Mouse (Mus musculus): ENCODE measurements around the gene Cenpl. TPM values are rescaled to one million over a fixed set of nuclear protein-coding genes. Genes with fewer than 3 reads are reported as not detected.
"Not testable (repeated sequence)": the region's sequence is repeated elsewhere in the genome, so short reads cannot be mapped to it uniquely, and the experiment has no call there.

Gene Cenpl
- polyA plus RNA-seq (2016; fragmentation: Nextera tagmentation; extraction: Ambion mirVana) = 45.1 TPM in 2 replicates

GRCm38 (mm10) chr1:161070352-161071271 lies at the start of gene Cenpl, which contains the start of gene Dars2:
Gene Cenpl (plus strand): TSS chr1:161070713.
Gene Dars2 (minus strand): TSS chr1:161070658.
- Histone ChIP-seq H3K36me3 (replicated peaks) (peaks cover 22% of the 10 kb centered on the region), H3K27ac (peak within 1 kb of the TSS; percentile 93), H3K4me3 (peak within 1 kb of the TSS; percentile 74), H3K4me1 (peaks cover 42% of the 10 kb centered on the region), H3K9me3 (no peaks in the 10 kb centered on the region), H3K27me3 (ENCODE audit: poor library complexity, severe bottlenecking) (no peaks in the 10 kb centered on the region)
- DNase-seq (ENCODE audit: extremely low spot score, low spot score) = peak; percentile 96
- under 1% methylated on average over 57 of the region's 57 CpGs for WGBS

- Histone ChIP-seq H3K27me3 (ENCODE audit: poor library complexity, severe bottlenecking) (no peaks in the 10 kb centered on the region), H3K27ac (no peak overlapping the region), H3K4me1 (no peaks in the 10 kb centered on the region), H3K4me3 (no peak overlapping the region), H3K9me3 (no peaks in the 10 kb centered on the region), H3K36me3 (replicated peaks) (peaks cover 49% of the 10 kb centered on the region)
- no peak for DNase-seq (ENCODE audit: extremely low spot score, low spot score)
- WGBS = 94% methylated on average over 5 of the region's 5 CpGs
Measured at GRCm38 (mm10) chr1:161025410-161026210, 44.9 kb upstream of the Cenpl start.

- no peaks in the 10 kb centered on the region for H3K27me3 ChIP-seq (ENCODE audit: poor library complexity, severe bottlenecking)
- H3K27ac ChIP-seq = no peak overlapping the region
- H3K36me3 ChIP-seq (replicated peaks) = peaks cover 60% of the 10 kb centered on the region
- no peaks in the 10 kb centered on the region for H3K9me3 ChIP-seq
- 93% methylated on average over 2 of the region's 2 CpGs for WGBS
- no peak overlapping the region for H3K4me3 ChIP-seq
- no peak for DNase-seq (ENCODE audit: extremely low spot score, low spot score)
- no peaks in the 10 kb centered on the region for H3K4me1 ChIP-seq
Measured at GRCm38 (mm10) chr1:161027196-161027595, 43.3 kb upstream of the Cenpl start.

DNA sequence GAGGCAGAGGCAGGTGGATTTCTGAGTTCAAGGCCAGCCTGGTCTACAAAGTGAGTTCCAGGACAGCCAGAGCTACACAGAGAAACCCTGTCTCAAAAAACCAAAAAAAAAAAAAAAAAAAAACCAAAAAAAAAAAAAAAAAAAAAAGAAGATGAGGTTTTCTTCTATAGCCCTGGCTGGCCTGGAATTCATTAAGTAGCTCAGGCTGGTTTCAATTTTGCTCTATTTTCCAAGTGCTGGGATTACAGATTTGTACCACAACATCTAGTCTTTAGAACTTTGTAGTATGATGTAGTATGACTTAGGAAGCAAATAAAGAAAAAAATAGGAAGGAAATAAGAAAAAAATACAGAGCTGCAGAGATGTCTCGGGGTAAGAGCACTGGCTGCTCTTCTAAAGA lies 42.1 kb upstream of the Cenpl start:
- peaks cover 63% of the 10 kb centered on the region for H3K36me3 ChIP-seq (replicated peaks)
- not testable (repeated sequence) for H3K27ac ChIP-seq; H3K4me1 ChIP-seq; DNase-seq (ENCODE audit: extremely low spot score, low spot score); H3K4me3 ChIP-seq; H3K9me3 ChIP-seq; H3K27me3 ChIP-seq (ENCODE audit: poor library complexity, severe bottlenecking)
- 79% methylated on average over 1 of the region's 1 CpGs for WGBS

- WGBS = 91% methylated on average over 3 of the region's 3 CpGs
- Histone ChIP-seq H3K9me3 (no peaks in the 10 kb centered on the region), H3K27me3 (ENCODE audit: poor library complexity, severe bottlenecking) (no peaks in the 10 kb centered on the region), H3K4me1 (peaks cover 9% of the 10 kb centered on the region), H3K36me3 (replicated peaks) (peaks cover 55% of the 10 kb centered on the region), H3K27ac (no peak overlapping the region), H3K4me3 (no peak overlapping the region)
- DNase-seq (ENCODE audit: extremely low spot score, low spot score) = no peak
Measured at GRCm38 (mm10) chr1:161030058-161030457, 40.5 kb upstream of the Cenpl start.

DNA sequence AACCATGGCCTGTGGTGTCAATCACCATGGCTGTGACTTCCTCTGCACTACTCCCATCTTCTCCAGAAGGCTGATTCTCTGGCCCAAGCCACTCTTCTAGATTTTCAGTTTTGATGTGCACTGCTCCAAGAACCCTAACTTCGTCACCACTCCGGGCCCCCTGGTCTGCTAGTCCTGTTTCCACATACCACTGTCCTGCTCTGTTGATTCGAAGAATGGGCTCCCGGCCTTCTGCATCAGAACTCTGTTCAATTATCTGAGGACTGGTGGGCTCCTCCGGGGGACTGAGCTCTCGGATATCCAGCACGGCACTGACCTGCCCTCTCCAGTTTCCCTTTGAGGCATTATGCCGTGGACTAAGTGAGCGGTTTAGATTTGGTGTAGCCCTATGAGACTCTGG lies 38.6 kb upstream of the Cenpl start:
- Histone ChIP-seq H3K27me3 (ENCODE audit: poor library complexity, severe bottlenecking) (no peaks in the 10 kb centered on the region), H3K36me3 (replicated peaks) (peaks cover 63% of the 10 kb centered on the region), H3K27ac (no peak overlapping the region), H3K9me3 (no peaks in the 10 kb centered on the region), H3K4me1 (peaks cover 9% of the 10 kb centered on the region), H3K4me3 (no peak overlapping the region)
- DNase-seq (ENCODE audit: extremely low spot score, low spot score) = no peak
- 87% methylated on average over 9 of the region's 9 CpGs for WGBS

DNA sequence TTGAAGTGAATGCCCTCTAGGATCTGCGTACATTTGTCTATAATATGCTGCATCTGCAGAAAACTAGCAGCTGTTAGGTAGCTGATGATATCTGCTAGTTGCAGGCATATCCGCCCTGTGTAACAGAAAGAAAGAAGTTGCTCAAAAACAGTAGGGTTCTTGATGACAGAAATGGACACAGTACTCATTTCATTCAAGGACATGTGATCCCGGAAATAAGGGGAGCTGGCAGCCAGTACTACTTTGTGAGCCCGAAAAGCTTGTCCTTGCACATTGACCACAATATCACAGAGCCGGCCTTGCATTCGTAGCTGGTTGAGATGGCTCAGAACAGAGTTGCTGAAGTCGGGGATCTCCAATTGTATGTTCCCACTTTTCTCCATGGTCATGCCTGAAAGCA lies 38.2 kb upstream of the Cenpl start:
- Histone ChIP-seq H3K36me3 (replicated peaks) (peaks cover 63% of the 10 kb centered on the region), H3K4me1 (peaks cover 10% of the 10 kb centered on the region), H3K27me3 (ENCODE audit: poor library complexity, severe bottlenecking) (no peaks in the 10 kb centered on the region), H3K9me3 (no peaks in the 10 kb centered on the region), H3K4me3 (no peak overlapping the region), H3K27ac (no peak overlapping the region)
- DNase-seq (ENCODE audit: extremely low spot score, low spot score) = peak; percentile 7
- WGBS = 93% methylated on average over 7 of the region's 7 CpGs

DNA sequence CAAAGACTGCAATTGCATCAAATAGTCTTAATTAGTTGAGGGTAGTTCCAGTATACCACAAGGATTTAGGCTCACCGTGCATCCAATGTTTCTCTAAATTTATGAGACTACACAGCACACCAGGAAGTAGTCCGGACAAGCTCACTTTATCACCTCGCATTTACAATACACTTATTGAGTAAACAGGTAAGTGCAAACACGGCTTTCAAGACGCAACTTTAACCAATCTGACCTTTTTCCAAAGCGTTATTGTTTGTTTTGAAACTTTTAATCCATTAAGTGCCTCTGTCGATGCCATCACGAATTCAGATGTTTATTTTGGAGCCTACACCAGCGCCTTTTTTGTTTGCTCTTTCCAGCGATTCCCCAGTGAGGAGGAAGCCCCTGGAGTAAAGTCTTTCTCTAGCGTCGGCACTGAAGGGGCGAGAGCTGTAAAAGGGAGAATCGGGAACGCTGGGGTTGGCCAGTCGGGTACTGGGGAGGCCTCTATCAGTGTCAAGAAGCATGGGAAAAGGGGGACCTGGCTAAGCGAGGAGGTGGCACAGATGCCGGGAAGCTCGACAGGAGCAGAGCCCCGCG lies 36.6 kb upstream of the Cenpl start:
- Histone ChIP-seq H3K9me3 (no peaks in the 10 kb centered on the region), H3K27me3 (ENCODE audit: poor library complexity, severe bottlenecking) (no peaks in the 10 kb centered on the region), H3K4me3 (peak overlapping the region; percentile 85), H3K27ac (peak overlapping the region; percentile 97), H3K36me3 (replicated peaks) (peaks cover 73% of the 10 kb centered on the region), H3K4me1 (peaks cover 23% of the 10 kb centered on the region)
- no peak for DNase-seq (ENCODE audit: extremely low spot score, low spot score)
- WGBS = 2% methylated on average over 21 of the region's 21 CpGs

- peaks cover 73% of the 10 kb centered on the region for H3K36me3 ChIP-seq (replicated peaks)
Measured at GRCm38 (mm10) chr1:161034435-161035280, 35.9 kb upstream of the Cenpl start, which contains the start of gene Zbtb37. Gene Zbtb37 (minus strand): TSS chr1:161034849.

DNA sequence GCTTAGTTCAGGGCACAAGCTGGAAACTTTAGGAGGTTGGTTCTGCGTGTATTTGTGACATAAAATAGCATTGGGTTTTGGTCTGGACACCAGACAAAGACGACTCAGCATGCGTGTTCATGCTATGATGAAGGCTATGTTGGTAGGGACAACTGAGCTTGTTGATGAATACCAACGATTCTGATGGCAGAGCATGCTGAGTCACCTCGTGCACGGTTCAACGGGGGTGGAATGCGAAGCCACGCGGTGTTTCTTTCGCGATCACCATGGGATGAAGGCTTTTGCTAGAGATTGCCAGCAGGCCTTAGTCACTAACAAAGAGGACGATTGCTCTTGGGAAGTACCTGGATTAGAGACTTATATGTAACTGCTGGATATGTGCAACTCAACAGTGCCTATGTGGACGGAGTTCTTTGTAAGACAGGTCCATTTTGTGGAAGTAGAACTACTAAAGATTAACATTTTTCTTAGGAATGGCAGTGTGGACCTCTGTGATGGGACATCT lies 35.2 kb upstream of the Cenpl start:
- peaks cover 73% of the 10 kb centered on the region for H3K36me3 ChIP-seq (replicated peaks)
- DNase-seq (ENCODE audit: extremely low spot score, low spot score) = no peak
- H3K9me3 ChIP-seq = no peaks in the 10 kb centered on the region
- no peaks in the 10 kb centered on the region for H3K27me3 ChIP-seq (ENCODE audit: poor library complexity, severe bottlenecking)
- peak overlapping the region; percentile 85 for H3K4me3 ChIP-seq
- peak overlapping the region; percentile 97 for H3K27ac ChIP-seq
- peaks cover 35% of the 10 kb centered on the region for H3K4me1 ChIP-seq
- 0% methylated on average over 14 of the region's 14 CpGs for WGBS

More at GRCm38 (mm10) chr1:161034435-161035280, 35.9 kb upstream of the Cenpl start, which contains the start of gene Zbtb37:
- peak within 1 kb of the TSS; percentile 85 for H3K4me3 ChIP-seq
- H3K27me3 ChIP-seq (ENCODE audit: poor library complexity, severe bottlenecking) = no peaks in the 10 kb centered on the region
- H3K27ac ChIP-seq = peak within 1 kb of the TSS; percentile 97
- peaks cover 30% of the 10 kb centered on the region for H3K4me1 ChIP-seq
- no peaks in the 10 kb centered on the region for H3K9me3 ChIP-seq
- peak; percentile 99 for DNase-seq (ENCODE audit: extremely low spot score, low spot score)
- under 1% methylated on average over 75 of the region's 76 CpGs for WGBS

GRCm38 (mm10) chr1:161035786-161036404 lies 34.6 kb upstream of the Cenpl start:
- no peak for DNase-seq (ENCODE audit: extremely low spot score, low spot score)
- Histone ChIP-seq H3K9me3 (no peaks in the 10 kb centered on the region), H3K4me1 (peaks cover 35% of the 10 kb centered on the region), H3K36me3 (replicated peaks) (peaks cover 73% of the 10 kb centered on the region), H3K4me3 (peak overlapping the region; percentile 85), H3K27ac (peak overlapping the region; percentile 97), H3K27me3 (ENCODE audit: poor library complexity, severe bottlenecking) (no peaks in the 10 kb centered on the region)
- under 1% methylated on average over 6 of the region's 6 CpGs for WGBS

All from forebrain, embryonic 10.5 days (tissue).